Mouse (Mus musculus) mesoderm, embryonic 11.5 days (tissue): Measurements from ENCODE around the gene Rnf38.

ENCODE experiments used
- DNase-seq: peaks from one replicate; pipeline ENCODE4 v3.0.0-alpha.2; 2012; ENCODE audit warnings: low read depth, low spot score

Rnf38 gene

DNA sequence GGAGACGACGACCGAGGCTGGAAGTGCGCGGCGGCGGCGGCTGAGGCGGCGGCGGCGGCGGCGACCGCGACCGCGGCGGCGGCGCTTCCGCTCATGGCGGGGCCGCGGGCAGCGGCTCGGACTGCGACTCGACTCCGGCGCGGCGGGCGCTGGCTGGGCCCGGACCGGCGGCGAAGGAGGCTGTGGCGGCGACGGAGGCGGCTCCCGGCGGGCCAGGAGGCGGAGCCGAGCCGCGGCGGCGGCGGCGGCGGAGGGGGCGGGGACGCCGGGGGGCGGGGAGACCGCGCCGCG is at the start of gene Rnf38:
Gene Rnf38 (minus strand): TSS at position 77 of the 291 bp plus-strand sequence.
- no peak for DNase-seq

DNA sequence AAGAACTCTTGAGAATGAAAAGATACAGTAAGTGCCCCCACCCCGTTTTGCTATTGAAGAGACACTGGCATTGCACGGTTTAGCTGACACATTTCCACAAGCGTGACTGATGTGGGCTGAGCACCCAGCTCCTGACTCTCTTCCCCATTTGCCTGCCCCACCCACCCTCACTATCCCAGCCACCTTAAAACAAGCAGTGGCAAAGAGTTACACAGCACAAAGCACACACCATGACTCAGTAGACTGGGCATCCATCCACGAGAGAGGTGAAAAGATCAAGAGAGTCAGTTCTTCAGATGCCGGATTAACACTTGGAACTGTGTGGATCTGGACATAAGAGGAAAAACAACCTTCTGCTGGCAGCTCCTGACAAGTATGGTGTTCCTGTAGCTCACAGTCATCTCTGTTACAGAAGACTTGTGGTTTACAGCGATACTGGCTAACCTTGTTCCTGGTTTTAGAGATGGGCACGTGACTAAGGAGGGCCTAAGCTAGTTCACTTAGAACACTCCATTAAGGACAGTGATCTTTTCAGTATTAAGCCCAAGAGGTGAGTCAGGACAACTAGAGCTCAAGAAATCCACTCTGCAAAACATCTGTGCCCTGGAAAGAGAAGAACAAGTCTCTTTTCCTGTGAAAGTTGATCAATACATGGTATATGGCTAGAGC is 48.1 kb upstream of the Rnf38 start:
- DNase-seq = no peak

DNA sequence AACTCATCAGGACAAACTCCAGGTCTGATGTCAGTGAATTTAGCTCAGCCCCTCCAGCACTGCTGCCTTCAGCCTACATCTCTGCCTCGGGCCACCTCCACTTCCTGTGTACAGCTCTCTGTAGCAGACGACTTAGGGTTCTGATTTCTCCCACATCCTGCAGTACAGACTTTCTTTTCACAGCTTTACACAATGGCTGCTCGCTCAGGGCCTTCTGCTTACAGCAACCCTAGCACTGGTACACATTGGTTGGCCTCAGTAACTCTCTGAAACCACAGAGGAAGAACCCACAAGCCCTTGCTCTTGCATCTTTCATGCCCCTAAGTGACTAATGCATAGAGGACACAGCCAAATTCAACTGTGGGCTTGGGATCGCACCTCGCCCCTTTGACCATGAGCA is 37.5 kb upstream of the Rnf38 start:
- DNase-seq = no peak

DNA sequence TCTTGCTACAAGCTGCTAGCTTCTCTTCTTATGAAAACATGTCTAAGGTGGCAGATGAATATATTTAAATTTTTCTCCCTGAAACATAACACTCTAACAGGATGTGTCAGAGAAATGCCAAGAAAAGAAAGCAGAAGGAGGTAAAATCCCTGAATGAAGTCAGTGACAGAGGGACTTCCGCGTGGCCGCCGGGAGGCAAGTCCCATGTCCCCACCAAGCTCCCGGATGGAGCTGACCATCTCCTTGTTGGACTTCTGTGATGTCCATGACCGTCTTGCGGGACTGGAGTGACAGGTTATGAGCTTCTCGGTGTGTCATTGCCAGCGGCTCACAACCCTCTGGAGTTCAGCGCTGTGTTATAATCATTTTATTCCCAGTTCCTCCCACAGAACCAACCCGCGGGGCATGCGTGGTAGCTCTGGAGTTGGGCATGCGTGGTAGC is 35.8 kb upstream of the Rnf38 start:
- no peak for DNase-seq

DNA sequence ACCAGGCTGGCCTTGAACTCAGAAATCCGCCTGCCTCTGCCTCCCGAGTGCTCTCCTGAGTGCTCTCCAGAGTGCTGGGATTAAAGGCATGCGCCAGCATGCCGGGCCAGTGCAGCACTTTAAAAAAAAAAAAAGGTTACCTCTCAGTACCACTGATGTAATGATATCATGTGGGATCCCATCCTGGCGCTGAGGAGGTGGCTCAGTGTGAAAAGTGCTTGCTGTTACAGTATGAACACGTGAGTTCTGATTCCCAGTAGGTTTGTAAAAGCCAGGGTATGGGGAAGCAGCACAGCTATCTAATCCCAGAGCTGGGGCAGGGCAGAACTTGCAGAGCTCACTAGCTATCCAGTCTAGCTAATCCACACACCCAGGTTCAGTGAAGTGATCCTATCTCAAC is 33.8 kb upstream of the Rnf38 start:
- DNase-seq = no peak

DNA sequence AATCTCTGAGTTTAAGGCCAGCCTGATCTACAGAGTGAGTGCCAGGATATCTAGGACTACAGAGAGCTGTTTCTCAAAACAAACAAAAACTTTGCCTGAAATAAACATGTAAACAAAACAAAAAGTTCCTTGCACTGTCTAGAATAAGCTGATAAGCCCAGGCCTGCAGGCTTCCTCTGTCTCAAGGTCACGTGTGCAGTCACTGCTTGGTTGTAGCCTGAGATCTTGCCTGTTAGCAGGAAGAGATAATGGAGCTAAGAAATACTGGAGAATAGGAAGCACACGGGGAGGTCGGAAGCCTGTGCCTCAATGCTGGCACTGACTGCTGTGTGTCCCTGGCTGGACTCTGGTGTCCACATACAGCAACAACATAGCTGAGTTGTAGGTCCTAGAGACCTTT is 31.9 kb upstream of the Rnf38 start:
- no peak for DNase-seq

DNA sequence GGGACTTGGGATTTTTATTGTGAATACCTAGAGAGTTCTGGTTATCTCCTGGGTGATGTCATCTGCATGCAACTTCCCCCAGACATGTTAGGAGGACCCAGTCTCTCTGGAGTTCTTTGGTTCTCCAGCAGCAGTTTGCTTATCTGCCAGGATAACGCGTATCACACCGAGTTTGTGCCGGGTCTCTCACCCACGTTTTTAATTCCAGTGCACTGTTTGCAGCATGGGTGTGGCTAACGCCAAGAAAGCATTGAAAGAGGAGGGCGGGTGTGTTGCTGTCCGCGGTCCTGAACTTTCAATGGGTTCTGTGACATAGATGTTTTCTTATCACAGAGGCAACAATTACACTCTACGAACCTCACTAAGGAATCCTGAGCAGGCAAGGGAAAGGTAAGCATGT is 26.7 kb upstream of the Rnf38 start:
- DNase-seq = peak; percentile 78

DNA sequence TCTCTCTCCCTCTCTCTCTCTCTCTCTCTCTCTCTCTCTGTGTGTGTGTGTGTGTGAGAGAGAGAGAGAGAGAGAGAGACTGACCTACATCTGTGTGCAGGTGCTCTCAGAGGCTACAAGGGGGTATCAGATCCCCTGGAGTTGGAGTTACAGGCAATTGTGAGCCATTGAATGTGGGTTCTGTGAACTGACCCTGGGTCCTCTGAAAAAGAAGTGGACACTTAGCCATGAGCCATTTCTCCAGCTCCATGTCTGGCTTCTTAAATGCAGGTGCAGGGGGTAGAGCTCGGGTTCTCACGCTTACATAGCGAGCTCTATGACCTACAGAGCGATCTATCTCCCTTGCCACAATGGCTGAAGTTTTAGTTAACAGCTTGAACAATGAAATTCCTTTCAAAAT is 25.5 kb upstream of the Rnf38 start:
- no peak for DNase-seq

DNA sequence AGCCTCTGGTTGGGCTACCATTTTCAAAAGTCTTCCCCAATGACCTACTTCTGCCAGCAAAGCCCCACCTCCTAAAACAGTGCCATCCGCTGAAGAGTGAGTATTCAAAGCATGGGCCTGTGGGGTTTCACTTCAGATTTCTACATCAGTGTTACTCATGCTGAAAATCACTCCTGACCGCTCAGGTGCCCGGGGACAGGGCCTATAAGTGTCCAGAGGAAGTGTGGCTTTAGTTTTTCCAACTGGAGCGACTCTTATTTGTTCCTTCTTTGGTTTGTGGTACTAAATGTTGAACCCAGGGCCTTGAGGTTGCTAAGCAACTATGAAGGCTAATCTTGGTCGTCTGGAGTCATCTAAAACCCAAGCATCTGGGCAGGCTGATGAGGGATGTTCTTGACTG is 21.0 kb upstream of the Rnf38 start:
- DNase-seq = no peak

DNA sequence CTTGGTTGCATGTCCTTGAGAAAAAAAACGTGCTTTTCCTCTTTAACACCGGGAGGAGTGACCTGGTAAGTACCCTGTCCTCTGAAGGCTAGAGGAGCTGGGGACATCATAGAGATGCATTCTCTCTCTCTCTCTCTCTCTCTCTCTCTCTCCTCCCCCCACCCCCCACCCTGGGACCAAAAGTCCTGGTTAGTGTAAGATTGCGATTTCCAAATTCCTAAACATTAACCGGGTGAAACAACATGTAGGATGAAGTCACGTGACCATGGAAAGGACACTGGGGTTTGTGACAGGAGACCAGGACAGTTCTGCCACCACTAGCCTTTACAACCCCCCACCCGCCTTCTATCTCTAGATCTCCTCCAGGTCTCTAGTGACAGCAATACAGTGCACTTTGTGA is 19.6 kb upstream of the Rnf38 start:
- DNase-seq = no peak

DNA sequence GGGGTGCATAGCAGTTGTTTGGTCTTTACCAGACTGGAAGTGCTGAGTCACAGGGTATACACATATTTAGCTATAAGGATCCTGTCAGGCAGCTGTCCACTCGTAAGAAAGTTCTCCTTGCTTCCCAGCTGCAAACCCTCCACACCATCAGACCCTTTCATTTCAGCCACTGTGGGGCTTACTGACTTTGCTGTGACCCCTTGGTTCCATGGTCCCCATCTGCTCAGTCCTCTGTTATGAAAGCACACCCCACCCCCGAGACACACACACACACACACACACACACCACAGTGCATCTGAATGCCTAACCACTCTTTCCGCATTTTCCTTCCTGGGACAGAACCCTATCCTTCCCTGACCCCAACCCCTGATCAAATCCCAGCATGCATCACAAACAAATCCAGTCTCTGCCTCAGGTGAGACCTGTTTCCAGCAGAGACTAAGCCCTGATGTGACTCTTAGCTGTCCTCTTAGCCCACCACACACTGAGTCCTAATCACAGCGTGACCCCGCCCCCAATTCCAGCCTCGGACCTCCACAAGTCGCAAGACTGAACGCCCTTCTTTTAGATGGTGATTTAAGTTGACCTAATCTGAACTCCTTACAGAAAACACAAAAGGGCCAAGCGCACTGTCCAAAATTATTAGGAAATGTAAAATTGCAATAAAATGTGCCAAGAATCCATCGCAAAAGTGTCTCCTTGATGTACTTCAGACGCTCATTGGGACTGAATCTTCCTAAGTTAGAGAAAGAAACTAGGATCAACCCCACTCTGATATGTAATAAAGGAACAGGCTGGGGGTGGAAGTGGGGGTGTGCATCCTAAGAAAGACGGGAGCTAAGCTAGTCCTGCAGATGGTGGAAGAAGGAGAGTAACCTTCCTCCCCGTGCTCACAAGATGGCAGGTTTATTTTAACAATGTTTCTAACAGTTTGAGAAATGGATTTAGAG is 18.7 kb upstream of the Rnf38 start:
- DNase-seq = peak; percentile 16

DNA sequence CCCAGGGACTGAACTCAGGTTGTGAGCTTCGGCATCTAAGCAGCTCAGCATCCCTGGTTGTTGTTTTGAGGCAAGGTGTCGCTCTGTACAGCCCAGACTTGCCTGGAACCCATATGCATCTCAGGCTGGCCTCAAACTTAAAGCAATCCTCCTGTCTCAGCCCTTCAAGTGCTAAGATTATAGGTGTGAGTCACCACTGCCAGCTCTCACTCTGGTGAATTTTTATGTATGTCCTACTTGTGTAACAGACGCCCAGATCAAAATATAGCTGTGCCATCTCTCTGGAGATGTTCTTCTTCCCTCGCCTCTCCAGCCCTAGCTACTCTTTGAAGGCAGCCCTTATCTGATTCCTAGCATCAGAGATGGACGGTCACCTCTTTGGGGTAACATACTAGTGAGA is 17.9 kb upstream of the Rnf38 start:
- DNase-seq = no peak

DNA sequence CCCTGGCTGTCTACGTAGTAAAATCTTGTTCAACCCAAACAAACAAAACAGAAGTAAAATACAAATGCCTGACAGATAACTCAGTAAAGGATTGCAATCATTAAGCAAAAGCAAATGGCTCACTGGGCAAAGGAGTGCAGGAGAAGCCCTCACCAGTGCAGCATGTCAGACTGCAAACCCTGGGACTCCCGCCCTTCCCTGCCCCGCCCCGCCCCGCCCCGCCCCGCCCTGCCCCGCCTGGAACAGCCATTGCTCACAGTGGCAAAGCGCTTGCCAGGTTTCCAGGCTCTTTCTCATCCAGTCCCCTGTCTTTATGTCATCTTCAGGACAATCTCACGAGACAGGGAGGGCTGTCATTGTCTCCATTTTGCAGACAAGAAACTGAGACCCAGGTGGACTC is 16.1 kb upstream of the Rnf38 start:
- no peak for DNase-seq

DNA sequence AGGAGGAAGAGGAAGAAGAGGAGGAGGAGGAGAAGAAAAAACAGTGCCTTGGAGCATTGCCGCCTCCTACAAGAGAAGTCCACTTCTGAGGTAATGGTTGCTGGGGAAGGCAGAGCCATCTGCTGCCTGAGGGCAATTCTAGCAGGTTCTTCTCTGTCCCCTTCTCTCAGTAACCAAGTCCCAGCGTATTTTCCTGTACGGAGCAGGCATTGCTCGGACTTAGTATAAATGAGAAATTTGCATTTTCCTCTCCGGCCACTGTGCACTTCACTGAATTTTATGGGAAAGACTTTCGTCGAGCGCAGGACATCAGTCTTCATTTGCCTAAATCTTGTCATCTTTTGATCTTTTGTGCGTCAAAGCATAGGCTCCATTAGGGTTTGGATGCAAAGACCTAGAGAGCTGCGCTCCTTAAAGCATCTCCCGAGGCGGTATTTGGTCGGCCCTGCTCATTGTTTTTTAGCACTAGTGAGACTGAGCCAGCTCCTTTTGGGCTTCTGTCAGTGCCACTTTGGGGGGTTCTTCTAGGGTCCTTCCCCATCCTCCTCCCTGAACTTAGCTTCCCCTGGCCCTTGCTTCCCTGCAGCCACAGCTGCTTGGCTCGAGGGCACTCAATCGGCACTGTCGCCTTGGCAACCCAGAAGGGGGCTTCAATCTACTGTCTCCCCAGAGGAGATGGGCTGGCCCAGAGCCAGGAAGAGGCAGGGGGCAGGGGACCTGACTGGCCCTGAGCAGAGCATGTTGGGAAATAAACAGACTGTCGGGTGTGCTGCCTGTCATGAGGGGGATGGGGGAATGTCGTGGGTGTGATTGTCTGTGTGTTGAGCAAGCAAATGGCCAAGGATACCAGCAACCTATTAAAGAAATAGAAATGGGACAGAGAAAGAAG is 13.7 kb upstream of the Rnf38 start:
- DNase-seq = peak; percentile 88

DNA sequence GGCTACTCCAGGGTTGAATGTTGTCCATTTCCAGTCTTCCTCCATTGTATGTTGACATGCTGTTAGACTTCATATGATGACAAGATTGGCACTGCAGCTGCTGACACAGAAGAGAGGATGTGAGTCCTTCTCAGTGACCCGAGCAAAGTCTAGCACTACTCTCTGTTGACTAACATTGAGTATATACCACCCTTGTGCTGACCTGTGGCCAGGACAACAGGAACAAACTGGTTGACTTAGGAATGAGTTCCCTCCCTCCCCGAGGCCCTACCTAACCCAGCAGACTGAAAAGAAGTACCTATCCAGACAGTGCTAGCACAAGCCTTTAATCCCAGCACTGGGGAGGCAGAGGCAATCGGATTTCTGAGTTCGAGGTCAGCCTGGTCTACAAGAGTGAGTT is 12.7 kb upstream of the Rnf38 start:
- DNase-seq = no peak

DNA sequence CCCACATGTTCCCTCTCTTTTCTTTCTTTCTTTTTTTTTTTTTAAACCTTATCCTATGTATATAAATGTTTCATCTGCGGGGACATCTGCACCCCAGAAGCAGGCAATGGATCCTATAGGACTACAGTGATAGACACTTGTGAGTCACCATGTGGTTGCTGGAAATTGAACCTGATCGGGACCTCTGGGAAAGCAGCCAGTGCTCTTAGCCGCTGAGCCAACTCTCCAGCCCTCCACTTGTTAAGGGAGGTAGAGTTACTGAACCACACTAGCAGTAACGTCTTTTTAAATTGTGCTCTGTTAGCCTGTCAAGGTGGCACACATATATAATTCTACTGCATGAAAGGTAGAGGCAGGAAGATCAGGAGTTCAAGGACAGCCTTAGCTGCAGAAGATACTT is 8.0 kb upstream of the Rnf38 start:
- no peak for DNase-seq

DNA sequence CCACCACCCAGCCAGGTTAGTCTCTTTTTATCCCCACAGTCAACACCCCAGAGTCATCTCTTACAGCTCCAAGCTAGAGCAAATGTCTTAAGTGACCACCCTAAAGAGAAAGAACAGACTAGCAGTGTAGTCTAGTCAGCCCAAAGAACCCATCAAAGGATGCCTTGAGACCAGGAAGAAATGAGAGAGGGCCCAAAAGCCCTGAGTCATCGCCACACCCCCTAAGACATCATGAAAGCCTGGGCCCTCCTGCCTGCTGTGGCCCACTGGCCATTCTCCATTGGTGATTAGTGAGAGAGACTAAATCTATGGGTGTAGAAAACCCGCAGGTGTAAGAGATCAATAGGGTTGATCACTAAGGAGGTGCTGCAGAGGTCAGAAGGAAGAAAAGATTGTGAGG is 2.4 kb upstream of the Rnf38 start:
- DNase-seq = no peak

DNA sequence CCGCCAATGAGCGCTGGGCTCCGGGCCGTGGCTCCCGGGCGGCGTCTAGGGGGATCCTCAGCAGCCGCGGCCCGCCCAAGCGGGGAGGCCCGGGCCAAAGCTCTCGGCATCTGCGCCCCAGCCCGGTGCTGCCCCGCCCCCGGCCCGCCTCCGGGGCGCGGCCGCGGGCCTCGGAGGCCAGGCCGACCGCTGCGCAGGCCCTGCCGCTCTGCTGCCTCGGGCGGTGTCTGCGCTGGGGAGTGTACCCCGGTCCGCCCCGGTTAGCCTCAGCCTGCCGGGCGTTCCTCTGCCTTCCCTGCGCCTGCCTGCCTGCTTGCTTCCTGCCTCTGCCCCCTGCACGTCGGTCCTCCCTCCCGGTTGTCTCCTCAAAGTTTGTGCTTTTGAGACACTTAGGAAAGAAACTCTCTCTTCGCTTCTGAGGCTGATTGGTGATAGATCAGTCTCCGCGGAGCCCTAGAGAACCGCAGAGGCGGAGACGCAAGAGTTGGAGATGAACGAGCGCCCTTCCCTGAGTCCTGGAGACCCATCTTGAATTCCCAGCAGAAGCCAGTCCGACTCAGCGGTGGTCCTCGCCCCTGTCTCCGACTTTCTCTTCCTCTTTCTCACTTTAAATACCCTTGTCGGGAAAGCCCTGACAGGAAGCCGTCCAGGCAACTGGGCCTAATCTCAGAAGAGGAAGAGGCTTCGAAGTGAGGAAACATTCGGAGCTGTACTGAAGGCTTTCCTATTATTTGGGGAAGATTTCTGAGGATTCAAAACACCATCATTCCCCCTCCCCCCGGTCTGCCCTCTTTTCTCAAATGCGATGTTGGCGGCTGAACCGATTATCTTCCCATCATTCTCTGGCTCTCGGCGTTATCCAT is 646 bp upstream of the Rnf38 start:
- DNase-seq = peak; percentile 86

DNA sequence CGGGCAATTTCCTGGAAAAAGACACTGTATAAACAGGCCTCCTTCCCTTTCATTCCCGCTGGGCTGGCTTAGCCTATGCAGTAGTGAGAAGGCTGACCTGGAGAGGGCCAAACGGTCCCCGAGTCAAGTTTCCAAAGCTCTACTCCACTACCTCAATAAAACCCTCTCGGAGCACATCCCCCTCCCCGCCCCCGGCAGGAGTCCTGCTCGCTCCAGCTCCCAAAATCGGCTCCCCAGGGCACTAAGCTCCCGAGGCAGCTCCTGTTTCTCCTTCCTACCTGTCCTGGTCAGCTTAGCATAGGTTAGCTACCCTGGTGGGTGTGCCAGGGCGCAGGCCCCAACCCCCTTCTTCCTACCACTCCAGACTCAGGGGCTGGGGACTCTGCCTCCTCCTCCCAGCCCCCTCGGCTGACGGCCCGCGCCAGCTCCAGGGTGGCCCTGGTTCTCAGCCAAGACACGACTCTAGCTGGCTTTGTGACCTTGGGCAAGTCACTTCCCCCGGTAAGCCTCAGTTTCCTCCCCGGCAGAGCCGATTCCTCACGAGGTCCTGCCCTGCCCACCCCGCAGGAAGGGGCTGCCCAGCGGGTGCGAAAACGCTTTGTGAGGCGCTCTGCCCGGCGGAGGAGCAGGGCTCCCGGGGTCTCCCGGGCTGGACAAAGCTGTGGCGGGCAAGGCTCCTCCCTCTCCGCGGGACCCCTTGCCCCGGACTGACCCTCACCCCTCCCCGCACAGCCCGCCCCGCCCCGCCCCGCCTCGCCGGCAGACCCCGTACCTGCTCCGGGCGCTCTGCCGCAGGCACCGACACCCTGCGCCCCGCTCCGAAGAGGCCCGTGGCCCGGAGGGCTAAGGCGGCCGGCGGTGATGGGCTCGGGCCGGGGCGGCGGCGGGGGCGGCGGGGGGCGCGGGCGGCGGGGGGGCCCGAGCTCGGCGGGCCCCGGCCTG is 547 bp downstream of the Rnf38 start:
- peak; percentile 65 for DNase-seq

DNA sequence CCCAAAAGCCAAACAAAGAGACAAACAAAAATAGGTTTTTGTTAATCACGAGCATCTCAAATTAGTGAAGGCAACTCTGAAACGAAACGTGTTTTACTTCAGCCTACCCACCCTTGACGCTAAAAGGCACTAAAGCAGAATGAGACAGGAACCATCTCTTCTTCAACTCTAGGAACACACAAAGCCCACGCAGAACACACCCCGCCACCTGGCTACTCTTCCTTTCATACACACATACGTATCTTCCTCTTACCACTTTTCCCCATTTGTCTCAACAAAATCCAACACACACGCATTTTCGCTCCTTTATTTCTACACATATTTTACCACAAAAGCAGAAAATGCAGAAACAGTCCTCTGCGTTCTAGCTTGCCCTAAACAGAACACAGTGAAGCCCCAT is 8.5 kb downstream of the Rnf38 start:
- no peak for DNase-seq
